Mouse (Mus musculus): ENCODE measurements around the gene Ptms.

Gene Ptms

GRCm38 (mm10) chr6:124919695-124920317, at the start of gene Ptms:
Ptms (minus strand) TSS chr6:124920103.
- peak; percentile 89 to 93 for DNase-seq (ENCODE audit: low spot score in 2 of 2)

GRCm38 (mm10) chr6:124967766-124968165, 47.9 kb upstream of the Ptms start:
- DNase-seq (ENCODE audit: low spot score in 2 of 2): no peak

- DNase-seq (ENCODE audit: low spot score in 2 of 2): no peak
These were observed 46.7 kb upstream of the Ptms start for GRCm38 (mm10) chr6:124966466-124967118.

GRCm38 (mm10) chr6:124965747-124966146, 45.8 kb upstream of the Ptms start:
- DNase-seq (ENCODE audit: low spot score in 2 of 2): no peak

- peak; percentile 89 to 92 for DNase-seq (ENCODE audit: low spot score in 2 of 2)
These were observed 45.3 kb upstream of the Ptms start, which contains the start of gene Cops7a for GRCm38 (mm10) chr6:124965088-124965719. Cops7a (minus strand) TSS chr6:124965538.

- DNase-seq (ENCODE audit: low spot score in 2 of 2): no peak
These were observed 44.7 kb upstream of the Ptms start for GRCm38 (mm10) chr6:124964638-124965037.

- no peak for DNase-seq (ENCODE audit: low spot score in 2 of 2)
These were observed 41.1 kb upstream of the Ptms start for GRCm38 (mm10) chr6:124961021-124961420.

- DNase-seq (ENCODE audit: low spot score in 2 of 2): no peak
These were observed 40.1 kb upstream of the Ptms start for GRCm38 (mm10) chr6:124959960-124960359.

- DNase-seq (ENCODE audit: low spot score in 2 of 2): no peak
These were observed 38.2 kb upstream of the Ptms start for GRCm38 (mm10) chr6:124958127-124958526.

GRCm38 (mm10) chr6:124955212-124955611, 35.3 kb upstream of the Ptms start:
- no peak for DNase-seq (ENCODE audit: low spot score in 2 of 2)

GRCm38 (mm10) chr6:124953991-124954715, 34.2 kb upstream of the Ptms start:
- DNase-seq (ENCODE audit: low spot score in 2 of 2): no peak

- DNase-seq (ENCODE audit: low spot score in 2 of 2): no peak
These were observed 23.6 kb upstream of the Ptms start for GRCm38 (mm10) chr6:124943526-124943925.

- no peak for DNase-seq (ENCODE audit: low spot score in 2 of 2)
These were observed 21.8 kb upstream of the Ptms start for GRCm38 (mm10) chr6:124941679-124942078.

- no peak for DNase-seq (ENCODE audit: low spot score in 2 of 2)
These were observed 18.7 kb upstream of the Ptms start for GRCm38 (mm10) chr6:124938554-124938953.

GRCm38 (mm10) chr6:124937493-124937892, 17.6 kb upstream of the Ptms start:
- no peak for DNase-seq (ENCODE audit: low spot score in 2 of 2)

- DNase-seq (ENCODE audit: low spot score in 2 of 2): no peak
These were observed 16.8 kb upstream of the Ptms start for GRCm38 (mm10) chr6:124936681-124937080.

- no peak for DNase-seq (ENCODE audit: low spot score in 2 of 2)
These were observed 14.8 kb upstream of the Ptms start for GRCm38 (mm10) chr6:124934670-124935069.

- no peak for DNase-seq (ENCODE audit: low spot score in 2 of 2)
These were observed 13.2 kb upstream of the Ptms start for GRCm38 (mm10) chr6:124933127-124933526.

- no peak for DNase-seq (ENCODE audit: low spot score in 2 of 2)
These were observed 12.4 kb upstream of the Ptms start for GRCm38 (mm10) chr6:124932314-124932695.

GRCm38 (mm10) chr6:124931525-124932313, 11.8 kb upstream of the Ptms start:
- DNase-seq (ENCODE audit: low spot score in 2 of 2): peak; percentile 47 to 58

- DNase-seq (ENCODE audit: low spot score in 2 of 2): peak; percentile 98
These were observed 11.0 kb upstream of the Ptms start, which contains the start of gene Mlf2 for GRCm38 (mm10) chr6:124930754-124931524. Mlf2 (plus strand) TSS chr6:124931386.
